13 mouse cellular contexts compared by ENCODE assay signal in the genomic region with DNA sequence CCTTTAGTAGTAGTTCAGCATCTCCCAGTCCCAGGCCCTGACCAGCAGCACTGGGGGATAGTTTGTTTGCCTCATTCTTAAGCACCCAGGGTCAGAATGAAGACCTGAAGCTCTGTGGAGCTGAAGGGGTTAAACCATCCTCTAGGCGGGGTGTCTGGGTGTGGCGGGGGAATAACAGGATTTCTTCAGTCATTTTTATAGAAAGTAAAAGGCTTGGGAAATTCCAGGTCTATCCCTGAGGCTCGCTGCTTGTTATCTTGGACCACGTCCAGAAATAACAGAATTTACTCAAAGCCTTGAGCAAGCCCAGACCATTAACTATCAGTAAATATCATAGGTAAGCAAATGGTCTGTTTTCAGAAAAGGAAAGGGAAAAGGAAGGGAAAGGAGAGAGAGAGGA. TPM values are rescaled to one million over a fixed set of nuclear protein-coding genes. Genes with fewer than 3 reads are reported as not detected.
DNase-seq lines count a peak whose midpoint lies in the region; ATAC-seq lines count a peak whose summit lies in the region.
"Had no signal": no experiment of that assay in that cellular context is flagged by ENCODE, and none has a peak within 500 bp of the region (broad histone marks: within the 10 kb centered on the region; RNA-seq: fewer than 3 reads in every experiment).

No protein-coding gene starts in this region.

- no peaks in the 10 kb centered on the region for H3K36me3 ChIP-seq in embryonic facial prominence, embryonic 12.5 days
- H3K36me3 ChIP-seq in embryonic facial prominence, embryonic 10.5 days (replicated peaks), result no peaks in the 10 kb centered on the region
- no peaks in the 10 kb centered on the region for H3K36me3 ChIP-seq in kidney, embryonic 14.5 days (ENCODE audit: control insufficient read depth, insufficient read depth, low read length)
- no peaks in the 10 kb centered on the region for H3K36me3 ChIP-seq in heart, embryonic 13.5 days

- H3K4me2 ChIP-seq in embryonic facial prominence, embryonic 12.5 days (replicated peaks), result no peak overlapping the region
- H3K4me2 ChIP-seq in kidney, embryonic 14.5 days (replicated peaks; ENCODE audit: low read depth, low read length), result no peak overlapping the region
- no peak overlapping the region for H3K4me2 ChIP-seq in heart, embryonic 13.5 days
- H3K4me2 ChIP-seq: hindbrain, embryonic 14.5 days had no signal

- peaks cover 34% of the 10 kb centered on the region for H3K4me1 ChIP-seq in embryonic facial prominence, embryonic 12.5 days
- peaks cover 18% of the 10 kb centered on the region for H3K4me1 ChIP-seq in embryonic facial prominence, embryonic 10.5 days
- peaks cover 17% of the 10 kb centered on the region for H3K4me1 ChIP-seq in kidney, embryonic 14.5 days (ENCODE audit: control insufficient read depth, insufficient read depth, low read length)
- H3K4me1 ChIP-seq in heart, embryonic 13.5 days, result peaks cover 35% of the 10 kb centered on the region

- H3K9ac ChIP-seq in embryonic facial prominence, embryonic 12.5 days, result no peak overlapping the region
- no peak overlapping the region for H3K9ac ChIP-seq in kidney, embryonic 14.5 days (ENCODE audit: low read depth, low read length)
- H3K9ac ChIP-seq in heart, embryonic 13.5 days, result no peak overlapping the region
- H3K9ac ChIP-seq: hindbrain, embryonic 14.5 days had no signal

- H3K4me3 ChIP-seq in embryonic facial prominence, embryonic 12.5 days, result no peak overlapping the region
- H3K4me3 ChIP-seq in embryonic facial prominence, embryonic 10.5 days, result no peak overlapping the region
- H3K4me3 ChIP-seq in kidney, embryonic 14.5 days (ENCODE audit: low read length), result no peak overlapping the region
- no peak overlapping the region for H3K4me3 ChIP-seq in heart, embryonic 13.5 days
- H3K4me3 ChIP-seq: myocyte had no signal

- H3K9me3 ChIP-seq in embryonic facial prominence, embryonic 12.5 days, result no peaks in the 10 kb centered on the region
- no peaks in the 10 kb centered on the region for H3K9me3 ChIP-seq in embryonic facial prominence, embryonic 10.5 days
- no peaks in the 10 kb centered on the region for H3K9me3 ChIP-seq in kidney, embryonic 14.5 days (ENCODE audit: control insufficient read depth, low read length)
- H3K9me3 ChIP-seq in heart, embryonic 13.5 days, result no peaks in the 10 kb centered on the region

- peak overlapping the region; percentile 70 for H3K27ac ChIP-seq in embryonic facial prominence, embryonic 12.5 days
- no peak overlapping the region for H3K27ac ChIP-seq in embryonic facial prominence, embryonic 10.5 days (replicated peaks)
- H3K27ac ChIP-seq in kidney, embryonic 14.5 days (ENCODE audit: low read depth, low read length), result peak overlapping the region; percentile 32; the same call in 1 of the 2 replicates
- peak overlapping the region; percentile 78 for H3K27ac ChIP-seq in heart, embryonic 13.5 days (replicated peaks)
- H3K27ac ChIP-seq: hindbrain, embryonic 14.5 days had no signal

- WGBS in embryonic facial prominence, embryonic 12.5 days, result 36% methylated on average over 4 of the region's 4 CpGs
- 79% methylated on average over 4 of the region's 4 CpGs for WGBS in embryonic facial prominence, embryonic 10.5 days
- WGBS in kidney, embryonic 14.5 days, result 50% methylated on average over 4 of the region's 4 CpGs
- WGBS in heart, embryonic 13.5 days, result 34% methylated on average over 4 of the region's 4 CpGs

- H3K27me3 ChIP-seq in embryonic facial prominence, embryonic 12.5 days, result no peaks in the 10 kb centered on the region
- H3K27me3 ChIP-seq in embryonic facial prominence, embryonic 10.5 days (replicated peaks; ENCODE audit: low read depth, poor library complexity, severe bottlenecking), result no peaks in the 10 kb centered on the region
- H3K27me3 ChIP-seq in kidney, embryonic 14.5 days (ENCODE audit: control insufficient read depth, insufficient read depth, low read length), result no peaks in the 10 kb centered on the region
- no peaks in the 10 kb centered on the region for H3K27me3 ChIP-seq in heart, embryonic 13.5 days (replicated peaks)

- no peak for DNase-seq in embryonic facial prominence, embryonic 10.5 days (ENCODE audit: low spot score)
- DNase-seq in kidney, postnatal 36 days, result no peak
- DNase-seq in 3134 (ENCODE audit: extremely low read depth, insufficient read length, low spot score), result peak; percentile 45
- DNase-seq in spleen, postnatal 14 days (ENCODE audit: low spot score in 2 of 2), result no peak
- DNase-seq in cerebellum, postnatal 25 days, result no peak
- DNase-seq: left cerebral cortex, postnatal 4 days; retina, postnatal 1 day; thymus, postnatal 25 days had no signal

- no peak for ATAC-seq in embryonic facial prominence, embryonic 12.5 days (ENCODE audit: insufficient number of reproducible peaks, insufficient read depth, low FRiP score, low TSS enrichment)
- no peak for ATAC-seq in kidney, embryonic 14.5 days (ENCODE audit: low FRiP score, low TSS enrichment)
- no peak for ATAC-seq in heart, embryonic 13.5 days (ENCODE audit: extremely low read depth, insufficient number of reproducible peaks, low FRiP score, low TSS enrichment)

RNA-seq across cellular contexts. Expression of a gene that starts 39.3 kb away (rescaled TPM):
- 1.8 and 2.1 TPM in 2 replicates for polyA plus RNA-seq in embryonic facial prominence, embryonic 12.5 days (2016; fragmentation: Nextera tagmentation; extraction: Ambion mirVana)
- 0.33 and 0.49 TPM in 2 replicates for polyA plus RNA-seq in embryonic facial prominence, embryonic 10.5 days (2016; fragmentation: Nextera tagmentation; extraction: Ambion mirVana)
- 0.34 and 0.71 TPM in 2 replicates for polyA plus RNA-seq in kidney, embryonic 14.5 days (2014; fragmentation: Nextera tagmentation; extraction: Ambion mirVana)
- 0.07 and 0.14 TPM in 2 replicates for polyA plus RNA-seq in heart, embryonic 13.5 days (2015; fragmentation: Nextera tagmentation; extraction: Ambion mirVana)
